Mouse (Mus musculus) testis, adult 2 months (tissue): ENCODE data around the gene Efhd2.

Experiments used
- CTCF ChIP-seq: fragments of 200-500 bp; IDR thresholded peaks from 2 replicates; pipeline ENCODE4 v1.5.1; 2012; ENCODE audit warnings: low read depth, mild to moderate bottlenecking, inconsistent platforms, low read length, moderate library complexity; ENCODE audit not compliant: control insufficient read depth, insufficient read depth, insufficient replicate concordance
- POLR2A ChIP-seq: fragments of 200-500 bp; IDR thresholded peaks from 2 replicates; pipeline ENCODE4 v1.6.1; 2012; ENCODE audit warnings: low read depth, mild to moderate bottlenecking, inconsistent platforms, low read length, moderate library complexity; ENCODE audit not compliant: control insufficient read depth

DNA sequence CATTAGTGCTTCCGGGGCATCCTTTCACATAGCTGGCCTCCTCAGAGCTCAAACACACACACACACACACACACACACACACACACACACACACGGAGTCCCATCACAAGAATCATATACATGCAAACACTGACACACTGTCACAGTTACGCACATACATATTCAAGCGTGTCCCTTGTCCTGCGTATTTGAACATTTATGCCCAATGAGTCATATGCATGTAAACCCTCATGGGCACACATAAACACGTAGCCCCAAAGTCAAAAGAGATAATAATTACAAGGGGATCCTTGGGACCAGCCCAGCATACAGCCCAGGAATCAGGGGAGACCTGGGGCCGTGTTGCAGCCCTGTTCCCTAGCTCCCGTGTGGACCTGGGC, 27.7 kb upstream of the Efhd2 start:
- TF ChIP-seq CTCF (no peak), POLR2A (no peak)
